Mouse (Mus musculus) bone marrow macrophage, adult 2 months (primary cell): ENCODE results near the gene Uts2. TPM values are rescaled to one million over a fixed set of nuclear protein-coding genes. Genes with fewer than 3 reads are reported as not detected.

Experiments used
- H3K27ac ChIP-seq: 2 replicates; pipeline ENCODE4 v1.5.1; 2012; ENCODE audit warnings: low read depth, low read length; ENCODE audit not compliant: insufficient read depth
- H3K4me1 ChIP-seq: 2 replicates; pipeline ENCODE4 v1.6.1; 2012; ENCODE audit warnings: low read length; ENCODE audit not compliant: control insufficient read depth, insufficient read depth
- H3K4me3 ChIP-seq: 2 replicates; pipeline ENCODE4 v1.5.1; 2012; ENCODE audit warnings: mild to moderate bottlenecking, low read length, moderate library complexity; ENCODE audit not compliant: insufficient read depth
- CTCF ChIP-seq: IDR thresholded peaks from 2 replicates; pipeline ENCODE4 v1.5.1; 2012; ENCODE audit warnings: low read depth, mild to moderate bottlenecking, low read length, moderate library complexity
- POLR2A ChIP-seq: IDR thresholded peaks from 2 replicates; pipeline ENCODE4 v1.6.1; 2012; ENCODE audit warnings: mild to moderate bottlenecking, low read depth, low read length, borderline replicate concordance
- polyA plus RNA-seq: library from polyadenylated mRNA; stranded (reverse); fragments of >200 nt; gene quantifications from 2 replicates; pipeline ENCODE4 v1.2.4, GENCODE M21; 2012; ENCODE audit not compliant: missing spikeins, insufficient read depth, insufficient read length

Gene Uts2
- polyA plus RNA-seq, 1 experiment: not detected

DNA sequence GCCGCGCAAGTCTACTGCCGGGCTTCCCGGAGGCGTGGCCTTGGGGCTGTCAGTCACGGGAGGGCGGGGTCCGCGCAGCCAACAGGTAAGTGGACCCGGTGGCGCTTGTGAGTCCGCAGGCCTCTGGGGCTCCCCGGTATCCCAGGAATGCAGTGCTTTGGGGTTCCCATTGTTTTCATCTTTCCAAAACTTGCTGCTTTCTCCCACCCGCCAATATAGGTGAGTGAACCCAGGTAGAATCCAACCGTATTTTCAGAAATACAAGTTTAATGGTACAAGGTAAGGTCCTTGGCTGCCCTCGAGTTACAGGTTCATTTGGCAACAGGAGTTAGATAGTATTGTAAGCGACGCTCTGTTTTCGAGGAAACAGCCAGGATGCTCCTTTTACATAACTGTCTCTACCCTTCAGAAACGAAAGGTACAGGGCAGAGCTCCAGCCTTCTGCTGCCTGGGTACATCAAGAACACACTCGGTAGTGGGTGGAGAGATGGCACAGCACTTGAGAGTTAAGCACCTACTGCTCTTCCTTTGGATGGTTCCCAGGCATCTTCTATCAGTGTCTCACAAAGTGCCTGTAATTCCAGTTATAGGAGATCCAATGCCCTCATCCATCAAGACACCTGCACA, 48.2 kb downstream of the Uts2 start:
- no peak overlapping the region for H3K27ac ChIP-seq

DNA sequence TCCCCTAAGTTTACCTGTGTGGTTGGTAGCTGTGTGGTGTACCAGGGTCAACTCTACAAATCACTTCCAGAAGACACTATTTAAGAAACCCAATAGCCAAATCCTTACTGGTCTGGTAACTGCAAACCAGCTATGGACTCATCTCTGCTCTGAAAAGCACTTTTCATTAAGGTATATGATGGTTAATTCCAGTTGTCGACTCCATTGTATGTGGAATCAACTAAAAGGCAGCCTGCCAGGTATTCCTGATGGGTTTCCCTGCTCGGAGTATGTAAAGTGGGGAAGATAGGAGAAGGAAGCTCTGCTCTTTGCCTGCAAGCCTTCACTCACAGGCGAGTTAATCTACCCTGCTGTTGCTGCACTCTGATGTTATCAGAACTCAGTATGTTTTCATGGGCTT, 49.6 kb downstream of the Uts2 start:
- H3K27ac ChIP-seq: no peak overlapping the region
- TF ChIP-seq CTCF (no peak), POLR2A (no peak)

More for the DNA sequence above, 48.2 kb downstream of the Uts2 start:
- Histone ChIP-seq H3K4me1 (peaks cover 17% of the 10 kb centered on the region), H3K4me3 (peak overlapping the region; percentile 54)
- TF ChIP-seq CTCF (no peak), POLR2A (no peak)

DNA sequence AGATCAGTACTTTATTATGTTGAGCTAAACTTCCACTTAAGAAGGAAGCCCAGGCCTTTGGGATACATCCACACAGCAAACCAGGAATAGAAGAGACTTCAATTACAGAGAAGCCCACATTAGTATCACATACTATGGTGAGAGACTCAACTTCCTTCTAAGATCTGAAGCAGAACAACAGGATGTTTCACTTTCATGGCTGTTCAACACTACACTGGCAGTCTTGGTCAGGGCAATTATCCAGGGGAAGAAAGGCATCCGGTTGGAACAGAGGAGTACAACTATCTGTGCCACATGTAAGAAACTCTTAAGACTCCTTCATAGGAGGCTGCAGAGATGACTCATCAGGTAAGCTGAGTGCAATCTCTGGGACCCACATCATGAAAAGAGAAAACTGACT, 54.3 kb downstream of the Uts2 start:
- H3K4me3 ChIP-seq: no peak overlapping the region
- TF ChIP-seq CTCF: no peak
- TF ChIP-seq POLR2A: no peak
- H3K27ac ChIP-seq: no peak overlapping the region; the same call in 1 of the 2 replicates

More for the DNA sequence above, 49.6 kb downstream of the Uts2 start:
- Histone ChIP-seq H3K4me3 (no peak overlapping the region), H3K4me1 (peaks cover 25% of the 10 kb centered on the region)

More for the DNA sequence above, 54.3 kb downstream of the Uts2 start:
- peaks cover 18% of the 10 kb centered on the region for H3K4me1 ChIP-seq

Other genes starting within 250 kb of the Uts2 start
- 8.7 TPM in 2 replicates for gene Errfi1, start 143.2 kb upstream of the Uts2 start, polyA plus RNA-seq
- 92.2 and 96.0 TPM in 2 replicates for gene Park7, start 82.7 kb upstream of the Uts2 start, polyA plus RNA-seq
- gene Tnfrsf9, start 82.5 kb upstream of the Uts2 start, polyA plus RNA-seq: not detected in 2 replicates
- 14.5 and 15.5 TPM in 2 replicates for gene Per3, start 47.6 kb downstream of the Uts2 start, polyA plus RNA-seq
- 110 and 112 TPM in 2 replicates for gene Vamp3, start 60.9 kb downstream of the Uts2 start, polyA plus RNA-seq
- not detected in 2 replicates for gene Gm13090, start 92.5 kb downstream of the Uts2 start, polyA plus RNA-seq